ENCODE assay signal across 10 mouse cellular contexts in the genomic region with DNA sequence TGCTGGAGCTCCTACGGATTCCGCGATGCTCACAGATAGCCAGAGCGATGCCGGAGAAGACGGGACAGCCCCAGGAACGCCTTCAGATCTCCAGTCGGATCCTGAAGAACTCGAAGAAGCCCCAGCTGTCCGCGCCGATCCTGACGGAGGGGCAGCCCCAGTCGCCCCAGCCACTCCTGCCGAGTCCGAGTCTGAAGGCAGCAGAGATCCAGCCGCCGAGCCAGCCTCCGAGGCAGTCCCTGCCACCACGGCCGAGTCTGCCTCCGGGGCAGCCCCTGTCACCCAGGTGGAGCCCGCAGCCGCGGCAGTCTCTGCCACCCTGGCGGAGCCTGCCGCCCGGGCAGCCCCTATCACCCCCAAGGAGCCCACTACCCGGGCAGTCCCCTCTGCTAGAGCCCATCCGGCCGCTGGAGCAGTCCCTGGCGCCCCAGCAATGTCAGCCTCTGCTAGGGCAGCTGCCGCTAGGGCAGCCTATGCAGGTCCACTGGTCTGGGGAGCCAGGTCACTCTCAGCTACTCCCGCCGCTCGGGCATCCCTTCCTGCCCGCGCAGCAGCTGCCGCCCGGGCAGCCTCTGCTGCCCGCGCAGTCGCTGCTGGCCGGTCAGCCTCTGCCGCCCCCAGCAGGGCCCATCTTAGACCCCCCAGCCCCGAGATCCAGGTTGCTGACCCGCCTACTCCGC. TPM values are rescaled to one million over a fixed set of nuclear protein-coding genes. Genes with fewer than 3 reads are reported as not detected.
DNase-seq lines count a peak whose midpoint lies in the region; ATAC-seq and TF ChIP-seq lines count a peak whose summit lies in the region.
"Had no signal": no experiment of that assay in that cellular context is flagged by ENCODE, and none has a peak within 500 bp of the region (broad histone marks: within the 10 kb centered on the region; RNA-seq: fewer than 3 reads in every experiment).

No protein-coding gene starts in this region.

- no peak for ATAC-seq in forebrain, postnatal 0 days
- no peak for ATAC-seq in liver, embryonic 14.5 days (ENCODE audit: insufficient read depth)

- no peak overlapping the region for H3K27ac ChIP-seq in gastrocnemius, adult 2 months
- H3K27ac ChIP-seq in forebrain, postnatal 0 days (ENCODE audit: low read depth, low read length) = no peak overlapping the region
- H3K27ac ChIP-seq in liver, embryonic 14.5 days = no peak overlapping the region

- no peak for TF ChIP-seq EP300 in liver, embryonic 14.5 days (IDR thresholded peaks at IDR 0.05; ENCODE audit: low read depth)

- peaks cover 5% of the 10 kb centered on the region; the same call in 1 of the 2 replicates for H3K36me3 ChIP-seq in E14TG2a.4 (ENCODE audit: insufficient read depth, low read length)
- no peaks in the 10 kb centered on the region for H3K36me3 ChIP-seq in forebrain, postnatal 0 days (ENCODE audit: insufficient read depth)
- H3K36me3 ChIP-seq in liver, embryonic 14.5 days (replicated peaks; ENCODE audit: control insufficient read depth, insufficient read depth, low read depth) = no peaks in the 10 kb centered on the region

- intact Hi-C loops in gastrocnemius, adult 2 months (cut with DNase I) = loop anchor here (5.0 to 10.0 kb wide), 2 partner anchors 224 to 707 kb away; a partner anchor contains a TSS
- intact Hi-C loops in gastrocnemius, postnatal 14 days (cut with DNase I; ENCODE audit: low total_unique reads) = loop anchor here (5.0 kb wide), 1 partner anchor 722 kb away; a partner anchor contains a TSS

- peak overlapping the region; percentile 63 for H3K4me3 ChIP-seq in gastrocnemius, adult 2 months
- peak overlapping the region; percentile 68 for H3K4me3 ChIP-seq in E14TG2a.4 (replicated peaks; ENCODE audit: low read length)
- no peak overlapping the region; the same call in none of the 2 replicates for H3K4me3 ChIP-seq in forebrain, postnatal 0 days (ENCODE audit: low read depth, low read length)
- peak overlapping the region in 1 of 2 experiments; percentile 22; a peak in 3 of 4 replicates for H3K4me3 ChIP-seq in liver, embryonic 14.5 days (ENCODE audit: insufficient read depth in 1 of 2, low read depth in 2 of 2, low read length in 2 of 2)

- H3K4me2 ChIP-seq in forebrain, postnatal 0 days (ENCODE audit: low read depth) = peak overlapping the region; percentile 30
- H3K4me2 ChIP-seq in liver, embryonic 14.5 days (ENCODE audit: low read depth) = peak overlapping the region; percentile 34

- H3K9me3 ChIP-seq in E14TG2a.4 (ENCODE audit: low read length) = peaks cover 80% of the 10 kb centered on the region
- H3K9me3 ChIP-seq in forebrain, postnatal 0 days (ENCODE audit: low read length) = peaks cover 27% of the 10 kb centered on the region; the same call in 1 of the 2 replicates
- H3K9me3 ChIP-seq in liver, embryonic 14.5 days (ENCODE audit: control insufficient read depth, low read length) = no peaks in the 10 kb centered on the region; the same call in 1 of the 2 replicates

- no peak for TF ChIP-seq CTCF in gastrocnemius, adult 2 months (IDR thresholded peaks at IDR 0.05)
- no peak for TF ChIP-seq CTCF in E14TG2a.4 (conservative IDR thresholded peaks at IDR 0.05; ENCODE audit: low read length)
- no peak for TF ChIP-seq CTCF in forebrain, postnatal 0 days (IDR thresholded peaks at IDR 0.05; ENCODE audit: low read depth)
- no peak for TF ChIP-seq CTCF in liver, embryonic 14.5 days (IDR thresholded peaks at IDR 0.05; ENCODE audit: low read depth)

- no peak overlapping the region for H3K9ac ChIP-seq in forebrain, postnatal 0 days
- H3K9ac ChIP-seq in liver, embryonic 14.5 days (replicated peaks) = no peak overlapping the region

- H3K4me1 ChIP-seq in E14TG2a.4 (replicated peaks; ENCODE audit: low read depth, low read length) = peaks cover 21% of the 10 kb centered on the region
- H3K4me1 ChIP-seq in forebrain, postnatal 0 days (ENCODE audit: insufficient read depth) = no peaks in the 10 kb centered on the region
- H3K4me1 ChIP-seq in liver, embryonic 14.5 days (replicated peaks; ENCODE audit: control insufficient read depth in 2 of 2, insufficient read depth in 2 of 2, low read length in 1 of 2) = 0 out of 4 replicates have a peak, but pooled peaks cover 0 to 2% of the 10 kb centered on the region in 2 experiments

- no peak for DNase-seq in gastrocnemius, adult 2 months
- no peak for DNase-seq in gastrocnemius, postnatal 14 days
- no peak for DNase-seq in forebrain, postnatal 0 days
- DNase-seq in liver, embryonic 14.5 days (ENCODE audit: low read depth in 3 of 3, low spot score in 3 of 3) = no peak
- DNase-seq in B cell, adult 2 months = no peak
- no peak for DNase-seq in frontal cortex, postnatal 36 days (ENCODE audit: low spot score in 2 of 2)
- no peak for DNase-seq in cerebellum, postnatal 36 days
- DNase-seq: adrenal gland, postnatal 25 days; right cerebral cortex, postnatal 14 days had no signal

- WGBS in forebrain, postnatal 0 days = 51% methylated on average over 48 of the region's 48 CpGs
- 45% methylated on average over 48 of the region's 48 CpGs for WGBS in liver, embryonic 14.5 days (ENCODE audit: insufficient replicate concordance)

- peaks cover 41% of the 10 kb centered on the region for H3K27me3 ChIP-seq in E14TG2a.4 (ENCODE audit: insufficient read depth, low read length)
- H3K27me3 ChIP-seq in forebrain, postnatal 0 days (ENCODE audit: insufficient read depth, low read length) = peaks cover 15% of the 10 kb centered on the region
- H3K27me3 ChIP-seq in liver, embryonic 14.5 days (ENCODE audit: control insufficient read depth, insufficient read depth, low read length) = peaks cover 39% of the 10 kb centered on the region

RNA-seq across cellular contexts. Expression of a gene that starts 15.1 kb away (rescaled TPM):
- 1,000 to 10,000 TPM; 1,330 to 1,331 TPM for total RNA-seq in gastrocnemius, adult 2 months (2021)
- total RNA-seq in gastrocnemius, postnatal 14 days (2021) = 1,000 to 10,000 TPM; 1,660 to 1,705 TPM
- 1,201 and 1,512 TPM in 2 replicates for total RNA-seq in forebrain, postnatal 0 days (2014; rRNA removed)
- 1,404 and 1,604 TPM in 2 replicates for polyA plus RNA-seq in forebrain, postnatal 0 days (2015; fragmentation: Nextera tagmentation; extraction: Ambion mirVana)
- polyA plus RNA-seq in liver, embryonic 14.5 days (2012; rRNA removed) = 231 and 302 TPM in 2 replicates
- 286 and 331 TPM in 2 replicates for polyA plus RNA-seq in liver, embryonic 14.5 days (2014; fragmentation: Nextera tagmentation; extraction: Ambion mirVana)

RNA-seq across cellular contexts. Expression of a gene that starts 47.3 kb away (rescaled TPM):
- total RNA-seq in gastrocnemius, adult 2 months (2021) = 1 to 10 TPM; 1.9 to 3.4 TPM
- 1 to 10 TPM; 3.1 to 3.2 TPM for total RNA-seq in gastrocnemius, postnatal 14 days (2021)
- not detected in 2 replicates for total RNA-seq in forebrain, postnatal 0 days (2014; rRNA removed)
- polyA plus RNA-seq in forebrain, postnatal 0 days (2015; fragmentation: Nextera tagmentation; extraction: Ambion mirVana) = 8.6 and 10.5 TPM in 2 replicates
- 0.14 and 0.74 TPM in 2 replicates for polyA plus RNA-seq in liver, embryonic 14.5 days (2012; rRNA removed)
- 0.64 and 0.88 TPM in 2 replicates for polyA plus RNA-seq in liver, embryonic 14.5 days (2014; fragmentation: Nextera tagmentation; extraction: Ambion mirVana)
